Mouse (Mus musculus) inflammation-experienced regulatory T-cells, adult 6 months (primary cell): ENCODE measurements around the gene Med13l. TPM values are rescaled to one million over a fixed set of nuclear protein-coding genes. Genes with fewer than 3 reads are reported as not detected.

ENCODE experiments used
- ATAC-seq: one replicate; pipeline ENCODE4 v1.8.0; 2017
- polyA plus RNA-seq, 3 experiments: library from polyadenylated mRNA; unstranded; fragments of 100-300 nt; shearing (Covaris generic); gene quantifications; one replicate each; pipeline ENCODE4 v1.2.1; 2017

Med13l gene
- polyA plus RNA-seq, 3 experiments from 2014 or later: 12.0 to 28.2 (median 22.7) TPM

GRCm38 (mm10) chr5:118558841-118559240, 1.6 kb upstream of the Med13l start:
- no peak for ATAC-seq

GRCm38 (mm10) chr5:118559584-118560384, 695 bp upstream of the Med13l start:
- ATAC-seq: peak; percentile 77

- ATAC-seq: no peak
Observed at GRCm38 (mm10) chr5:118561086-118561987, 858 bp downstream of the Med13l start.

- ATAC-seq: no peak
Observed at GRCm38 (mm10) chr5:118562206-118562605, 1.7 kb downstream of the Med13l start.

- ATAC-seq: no peak
Observed at GRCm38 (mm10) chr5:118563590-118563989, 3.1 kb downstream of the Med13l start.

- ATAC-seq: no peak
Observed at GRCm38 (mm10) chr5:118567395-118567794, 6.9 kb downstream of the Med13l start.

GRCm38 (mm10) chr5:118569017-118569416, 8.5 kb downstream of the Med13l start:
- ATAC-seq: no peak

- no peak for ATAC-seq
Observed at GRCm38 (mm10) chr5:118569606-118570580, 9.4 kb downstream of the Med13l start.

GRCm38 (mm10) chr5:118571504-118571903, 11.0 kb downstream of the Med13l start:
- ATAC-seq: no peak

GRCm38 (mm10) chr5:118574236-118574635, 13.8 kb downstream of the Med13l start:
- ATAC-seq: peak; percentile 38

- no peak for ATAC-seq
Observed at GRCm38 (mm10) chr5:118574997-118575396, 14.5 kb downstream of the Med13l start.

- no peak for ATAC-seq
Observed at GRCm38 (mm10) chr5:118575909-118576308, 15.4 kb downstream of the Med13l start.

GRCm38 (mm10) chr5:118576731-118577130, 16.3 kb downstream of the Med13l start:
- no peak for ATAC-seq

GRCm38 (mm10) chr5:118585355-118585754, 24.9 kb downstream of the Med13l start:
- ATAC-seq: no peak

- ATAC-seq: no peak
Observed at GRCm38 (mm10) chr5:118586560-118586959, 26.1 kb downstream of the Med13l start.

- peak; percentile 39 for ATAC-seq
Observed at GRCm38 (mm10) chr5:118588381-118588925, 28.0 kb downstream of the Med13l start.

- peak; percentile 21 for ATAC-seq
Observed at GRCm38 (mm10) chr5:118589186-118589892, 28.9 kb downstream of the Med13l start.

- peak; percentile 24 for ATAC-seq
Observed at GRCm38 (mm10) chr5:118590868-118591267, 30.4 kb downstream of the Med13l start.

- peak; percentile 57 for ATAC-seq
Observed at GRCm38 (mm10) chr5:118591826-118592499, 31.5 kb downstream of the Med13l start.

GRCm38 (mm10) chr5:118594470-118595236, 34.2 kb downstream of the Med13l start:
- peak; percentile 61 for ATAC-seq
